Mouse (Mus musculus): Measurements from ENCODE around the gene Kcne1l.

GRCm38 (mm10) chrX:142315270-142315669 lies 9.2 kb upstream of the Kcne1l start:
- TF ChIP-seq POLR2A (IDR thresholded peaks at IDR 0.05; ENCODE audit: control insufficient read depth, extremely low read depth, insufficient read depth, low read length, poor library complexity) (no peak), CTCF (IDR thresholded peaks at IDR 0.05; ENCODE audit: borderline replicate concordance, control insufficient read depth, extremely low read depth, insufficient read depth, low read length, poor library complexity) (no peak)

Data from thymus, adult 2 months (tissue).